ENCODE assay signal across 28 mouse cellular contexts in genomic region chr6:53750539-53750938, GRCm38 (mm10).
"Had no signal": no experiment of that assay in that cellular context is flagged by ENCODE, and none has a peak within 500 bp of the region (broad histone marks: within the 10 kb centered on the region; RNA-seq: fewer than 3 reads in every experiment).

No protein-coding gene starts in this region.

- H3K9me3 ChIP-seq: embryonic facial prominence, embryonic 10.5 days; embryonic facial prominence, embryonic 12.5 days; embryonic facial prominence, embryonic 13.5 days; embryonic facial prominence, embryonic 15.5 days; forebrain, embryonic 10.5 days; forebrain, embryonic 12.5 days; forebrain, embryonic 13.5 days; forebrain, embryonic 15.5 days had no signal

- H3K4me2 ChIP-seq: embryonic facial prominence, embryonic 12.5 days; embryonic facial prominence, embryonic 13.5 days; embryonic facial prominence, embryonic 15.5 days; forebrain, embryonic 12.5 days; forebrain, embryonic 13.5 days; forebrain, embryonic 15.5 days had no signal

- ATAC-seq: forebrain, embryonic 13.5 days; forebrain, embryonic 14.5 days; forebrain, embryonic 15.5 days; forebrain, embryonic 16.5 days; forebrain, postnatal 0 days had no signal

- DNase-seq: cerebellum, adult 2 months; cerebellum, adult 8-10 months; cerebellum, adult 9-10 months; cerebellum, adult 9-11 months; cerebellum, postnatal 10 days; cerebellum, postnatal 14 days; cerebellum, postnatal 25 days; cerebellum, postnatal 36 days; embryo, embryonic 11 days; forebrain, postnatal 0 days; gastrocnemius, adult 2 months; gastrocnemius, postnatal 10 days; gastrocnemius, postnatal 14 days; gastrocnemius, postnatal 25 days; gastrocnemius, postnatal 36 days; heart, adult 18-20 months; heart, adult 2 months had no signal

- H3K4me3 ChIP-seq: embryonic facial prominence, embryonic 10.5 days; embryonic facial prominence, embryonic 12.5 days; embryonic facial prominence, embryonic 13.5 days; embryonic facial prominence, embryonic 15.5 days; erythroblast, embryonic 14.5 days; forebrain, embryonic 10.5 days; forebrain, embryonic 12.5 days; forebrain, embryonic 13.5 days; forebrain, embryonic 15.5 days; gastrocnemius, adult 2 months; heart, adult 2 months had no signal

- H3K9ac ChIP-seq: embryonic facial prominence, embryonic 12.5 days; embryonic facial prominence, embryonic 13.5 days; embryonic facial prominence, embryonic 15.5 days; forebrain, embryonic 12.5 days; forebrain, embryonic 13.5 days; forebrain, embryonic 15.5 days; forebrain, postnatal 0 days had no signal

- H3K4me1 ChIP-seq: embryonic facial prominence, embryonic 12.5 days; embryonic facial prominence, embryonic 13.5 days; embryonic facial prominence, embryonic 15.5 days; forebrain, embryonic 12.5 days; forebrain, embryonic 13.5 days; forebrain, embryonic 15.5 days had no signal

- H3K27ac ChIP-seq: embryonic facial prominence, embryonic 10.5 days; embryonic facial prominence, embryonic 12.5 days; embryonic facial prominence, embryonic 13.5 days; embryonic facial prominence, embryonic 15.5 days; forebrain, embryonic 10.5 days; forebrain, embryonic 12.5 days; forebrain, embryonic 13.5 days; forebrain, embryonic 15.5 days; gastrocnemius, adult 2 months; heart, adult 2 months had no signal

- H3K27me3 ChIP-seq: embryonic facial prominence, embryonic 12.5 days; embryonic facial prominence, embryonic 13.5 days; embryonic facial prominence, embryonic 15.5 days; forebrain, embryonic 12.5 days; forebrain, embryonic 13.5 days; forebrain, embryonic 15.5 days had no signal

- H3K36me3 ChIP-seq: embryonic facial prominence, embryonic 10.5 days; embryonic facial prominence, embryonic 12.5 days; embryonic facial prominence, embryonic 13.5 days; embryonic facial prominence, embryonic 15.5 days; forebrain, embryonic 10.5 days; forebrain, embryonic 12.5 days; forebrain, embryonic 15.5 days had no signal
